Mouse (Mus musculus): Measurements from ENCODE around the gene Med12l.

GRCm38 (mm10) chr3:58985816-58986215 is 19.8 kb upstream of the Med12l start:
- TF ChIP-seq CTCF (IDR thresholded peaks at IDR 0.05; ENCODE audit: borderline replicate concordance, insufficient read depth, low read depth, low read length) (no peak), POLR2A (IDR thresholded peaks at IDR 0.05; ENCODE audit: borderline replicate concordance, insufficient read depth, low read length) (no peak)

Data from cerebellum, adult 2 months (tissue).